Mouse (Mus musculus) small intestine, adult 2 months (tissue): ENCODE measurements at regions not wholly inside any gene's neighbourhood (a gene's known extent, or its start where the extent isn't known, plus 50 kb on each side); places are given as distances from the start of the nearest gene placed in this dataset.

ENCODE experiments used
- CTCF ChIP-seq: fragments of 200-500 bp; IDR thresholded peaks from 2 replicates; pipeline ENCODE4 v1.5.1; 2012; ENCODE audit warnings: low read depth, mild to moderate bottlenecking, control low read depth, inconsistent platforms, low read length, moderate library complexity, mixed read lengths; ENCODE audit not compliant: insufficient replicate concordance, insufficient read length; ENCODE audit errors: extremely low read depth
- POLR2A ChIP-seq: fragments of 200-500 bp; IDR thresholded peaks from 2 replicates; pipeline ENCODE4 v1.6.1; 2012; ENCODE audit warnings: low read depth, mild to moderate bottlenecking, control low read depth, inconsistent platforms, low read length, moderate library complexity

DNA sequence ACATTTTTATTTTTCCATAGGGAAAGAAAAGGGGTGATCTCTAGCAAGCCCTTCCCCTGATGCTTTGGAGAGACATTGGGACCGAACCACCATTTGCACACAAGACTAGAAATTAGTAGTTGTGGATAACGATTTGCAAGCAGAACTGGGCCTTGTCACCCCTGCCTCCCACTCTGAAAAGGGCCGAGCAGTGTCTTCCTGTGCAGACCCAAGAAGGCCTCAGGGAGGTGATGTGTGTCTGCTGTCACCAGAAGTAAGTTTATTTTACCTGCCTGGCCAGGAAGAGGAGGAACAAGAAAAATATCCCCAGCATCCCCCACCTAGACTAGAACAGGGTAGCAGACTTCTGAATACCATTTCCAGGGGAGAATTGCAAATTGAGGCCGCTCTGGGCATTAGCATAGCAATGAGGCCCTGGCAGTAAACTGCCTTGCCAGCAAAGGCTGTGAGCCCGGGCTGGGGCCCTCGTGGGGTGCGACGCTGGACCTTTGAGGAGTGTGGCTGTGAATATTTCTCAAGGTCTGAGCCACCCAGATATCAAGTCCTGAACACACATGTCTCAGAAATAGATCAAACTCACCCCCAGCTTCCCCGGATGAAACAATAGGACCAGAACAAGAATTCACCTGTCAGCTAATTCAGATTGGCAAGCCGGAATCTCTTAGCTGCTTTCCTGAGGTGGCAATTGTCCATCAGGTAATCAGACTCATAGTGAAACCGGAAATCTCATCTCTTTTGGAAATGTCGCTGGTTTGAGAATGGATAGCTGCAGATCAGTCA lies 470.4 kb downstream of the Vrk1 start:
- no peak for TF ChIP-seq CTCF
- no peak for TF ChIP-seq POLR2A
